8 mouse cellular contexts compared by ENCODE assay signal in the genomic region with DNA sequence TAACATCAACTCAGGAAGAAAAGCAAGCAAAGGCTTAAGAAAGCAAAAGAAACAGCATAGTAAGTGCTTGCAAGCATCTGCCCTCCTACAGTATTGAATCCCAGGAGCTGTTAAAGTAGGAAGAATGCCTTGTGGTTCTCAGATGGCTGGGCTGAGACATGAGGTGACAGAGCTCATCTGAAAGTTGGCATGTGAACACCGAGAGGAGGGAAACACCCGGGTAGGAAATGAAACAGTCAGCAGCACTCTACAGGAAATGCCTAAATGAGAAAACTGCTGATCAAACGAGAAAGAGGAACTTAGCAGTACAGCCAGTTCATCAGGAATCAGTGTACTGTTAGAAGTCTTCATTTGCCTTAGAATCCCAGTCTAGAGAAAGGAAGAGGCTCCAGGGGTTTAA.
DNase-seq lines count a peak whose midpoint lies in the region; ATAC-seq and TF ChIP-seq lines count a peak whose summit lies in the region.

No protein-coding gene starts in this region.

- no peak for TF ChIP-seq CTCF in layer of hippocampus, adult 2 months (conservative IDR thresholded peaks at IDR 0.05)

- DNase-seq in layer of hippocampus, adult 2 months (ENCODE audit: low spot score in 2 of 2), result peak in 1 of 2 experiments; percentile 34
- DNase-seq in layer of hippocampus, postnatal 25 days (ENCODE audit: extremely low spot score in 1 of 2, low spot score in 1 of 2), result no peak
- DNase-seq in monocyte, adult 2 months (ENCODE audit: low read depth in 1 of 2, low spot score in 2 of 2), result peak; percentile 14 to 40
- DNase-seq in embryo, embryonic 9.5 days (ENCODE audit: extremely low spot score), result no peak
- DNase-seq in gastrocnemius, postnatal 4 days (ENCODE audit: low spot score in 2 of 2), result no peak
- DNase-seq in adrenal gland, postnatal 4 days (ENCODE audit: low spot score in 2 of 2), result no peak

- peak overlapping the region; percentile 19 for H3K27ac ChIP-seq in layer of hippocampus, adult 2 months
- H3K27ac ChIP-seq in heart, embryonic 15.5 days, result 0 out of 2 replicates have a peak overlapping the region, but pooled peaks have one; percentile 4

- H3K4me1 ChIP-seq in heart, embryonic 15.5 days (replicated peaks), result peaks cover 30% of the 10 kb centered on the region

- no peaks in the 10 kb centered on the region for H3K9me3 ChIP-seq in heart, embryonic 15.5 days (replicated peaks)

- no peak overlapping the region for H3K4me2 ChIP-seq in heart, embryonic 15.5 days

- ATAC-seq in activated CD4-positive, CD25-positive, alpha-beta regulatory T cell, adult 4 months, result peak; percentile 92
- ATAC-seq in heart, embryonic 15.5 days (replicated peaks; ENCODE audit: insufficient number of reproducible peaks, insufficient read depth, low FRiP score, low read depth), result no peak

- no peak overlapping the region for H3K4me3 ChIP-seq in layer of hippocampus, adult 2 months
- H3K4me3 ChIP-seq in heart, embryonic 15.5 days, result no peak overlapping the region

- no peak overlapping the region for H3K9ac ChIP-seq in heart, embryonic 15.5 days

- no peaks in the 10 kb centered on the region for H3K36me3 ChIP-seq in heart, embryonic 15.5 days

- no peaks in the 10 kb centered on the region for H3K27me3 ChIP-seq in heart, embryonic 15.5 days

- WGBS in heart, embryonic 15.5 days, result 19% methylated on average over 3 of the region's 3 CpGs

Comparison
In these comparisons a context has a peak if more than half of its experiments do, and no peak if none do; other contexts are left out.
1. DNase-seq: peak in monocyte, adult 2 months (2 of 2); none in layer of hippocampus, postnatal 25 days (0 of 2), embryo, embryonic 9.5 days (single experiment), gastrocnemius, postnatal 4 days (0 of 2) and adrenal gland, postnatal 4 days (0 of 2).